Mouse (Mus musculus): ENCODE measurements around the gene Kif6.

GRCm38 (mm10) chr17:49610296-49610695, 4.6 kb upstream of the Kif6 start:
- TF ChIP-seq POLR2A (IDR thresholded peaks at IDR 0.05; ENCODE audit: low read depth, low read length) (no peak), CTCF (conservative IDR thresholded peaks at IDR 0.05; ENCODE audit: insufficient read depth, insufficient read length, low read depth, low read length) (no peak)
